Mouse (Mus musculus) C2C12 (cell line): ENCODE measurements at regions not wholly inside any gene's neighbourhood (a gene's known extent, or its start where the extent isn't known, plus 50 kb on each side); places are given as distances from the start of the nearest gene placed in this dataset.
"Not testable (repeated sequence)": the region's sequence is repeated elsewhere in the genome, so short reads cannot be mapped to it uniquely, and the experiment has no call there.

Experiments
- CEBPB ChIP-seq: IDR thresholded peaks from one replicate; pipeline ENCODE4 v1.6.1; 2011; ENCODE audit warnings: low read depth, mild to moderate bottlenecking, control low read depth, moderate library complexity
- CTCF ChIP-seq: IDR thresholded peaks from one replicate; pipeline ENCODE4 v1.5.1; 2011; ENCODE audit not compliant: control insufficient read depth, insufficient read depth, insufficient read length
- FOSL1 ChIP-seq: IDR thresholded peaks from one replicate; pipeline ENCODE4 v1.8.0; 2011; ENCODE audit warnings: mild to moderate bottlenecking, low read length; ENCODE audit not compliant: poor library complexity, insufficient read depth, severe bottlenecking
- MAX ChIP-seq: IDR thresholded peaks from one replicate; pipeline ENCODE4 v1.6.1; 2011; ENCODE audit warnings: mild to moderate bottlenecking, control low read depth
- MYOD1 ChIP-seq: IDR thresholded peaks from one replicate; pipeline ENCODE4 v1.6.1; 2011; ENCODE audit warnings: low read depth; ENCODE audit not compliant: control insufficient read depth, insufficient read length
- USF1 ChIP-seq: IDR thresholded peaks from one replicate; pipeline ENCODE4 v1.6.1; 2011; ENCODE audit warnings: low read depth, mild to moderate bottlenecking, control low read depth, moderate library complexity

GRCm38 (mm10) chr15:89656558-89656957, 64.8 kb upstream of the Rabl2 start:
- not testable (repeated sequence) for TF ChIP-seq CTCF, MYOD1, USF1, FOSL1, MAX, CEBPB
